Mouse (Mus musculus) fat pad, adult 2 months (tissue): Measurements from ENCODE around the gene Glyr1.

Experiments
- DNase-seq: peaks from one replicate; pipeline ENCODE4 v3.0.0-alpha.2; 2011; ENCODE audit warnings: low read depth, low spot score; ENCODE audit errors: extremely low read depth

Gene Glyr1

GRCm38 (mm10) chr16:4964731-4965391, 84.8 kb downstream of the Glyr1 start:
- DNase-seq: no peak
